Mouse (Mus musculus): Measurements from ENCODE around the gene Nlk.

Nlk gene

DNA sequence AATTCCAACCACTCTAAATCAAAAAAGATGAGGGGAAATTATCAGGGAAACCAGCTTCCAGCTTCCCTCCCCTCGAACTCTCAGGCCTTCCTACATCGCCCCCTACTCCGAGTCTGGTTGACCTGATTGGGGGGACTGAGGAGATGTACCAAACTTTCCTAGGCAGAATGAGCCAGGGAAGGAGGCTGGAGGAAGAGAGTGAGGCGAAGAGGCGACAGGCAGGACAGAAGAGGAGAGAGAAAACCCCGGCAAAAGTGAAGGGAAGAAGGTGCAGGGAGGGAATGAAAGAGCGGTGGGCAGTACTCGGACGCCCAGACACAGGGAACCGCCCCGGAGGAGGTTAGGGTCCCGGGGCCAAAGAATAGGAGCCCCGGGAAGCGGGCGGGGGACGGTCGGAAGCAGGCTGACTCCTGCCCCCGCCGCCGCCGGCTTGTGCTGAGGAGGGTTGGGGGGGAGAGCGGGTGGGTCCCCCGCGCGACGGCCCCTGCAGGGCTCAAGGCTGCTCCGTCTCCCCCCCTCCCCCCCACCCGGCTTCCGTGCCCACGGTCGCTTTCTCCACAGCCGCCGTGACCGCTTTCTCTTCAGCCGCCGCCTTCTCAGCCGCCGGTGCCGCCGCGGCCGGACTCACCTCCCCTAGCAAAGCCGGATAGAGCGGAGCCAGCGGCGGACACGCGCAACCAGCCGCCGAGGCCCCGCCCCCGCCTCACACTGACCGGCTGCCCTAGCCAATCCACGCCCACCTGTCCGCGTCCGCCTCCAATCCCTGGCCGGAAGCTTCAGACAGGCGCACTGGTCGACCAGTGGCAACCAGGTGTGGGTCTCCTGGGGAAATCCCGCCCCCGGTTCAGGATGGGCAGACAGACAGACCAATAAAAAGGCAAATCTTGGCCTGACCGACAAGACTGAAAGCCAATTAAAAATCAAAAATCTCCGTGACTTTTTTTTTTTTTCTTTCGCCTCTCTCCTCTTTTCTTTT is at the start of gene Nlk:
Gene Nlk (minus strand): TSS at position 597 of the 976 bp plus-strand sequence.
- WGBS, result under 1% methylated on average over 58 of the region's 65 CpGs

- WGBS, result 54% methylated on average over 7 of the region's 7 CpGs
Observed at GRCm38 (mm10) chr11:78746264-78746663, 49.1 kb upstream of the Nlk start.

DNA sequence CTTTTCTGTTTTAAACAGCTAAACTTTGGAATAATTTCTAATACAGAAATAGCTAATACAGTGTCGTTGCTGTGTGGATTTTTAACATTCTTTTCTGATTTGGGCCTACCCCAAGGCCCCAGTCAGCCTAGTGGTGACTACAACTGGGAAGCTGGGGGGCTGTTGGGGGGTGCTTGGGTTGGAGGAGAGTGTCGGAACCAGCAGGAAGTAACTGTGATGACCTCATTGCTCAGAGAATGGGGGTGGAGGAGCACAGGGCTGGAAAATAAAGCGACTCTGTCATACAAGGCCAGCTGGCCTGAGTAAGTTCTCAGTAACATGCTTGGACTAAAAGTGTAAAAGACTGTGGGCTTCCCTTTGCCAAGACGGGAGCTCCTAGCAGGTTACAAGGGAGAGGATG is 48.3 kb upstream of the Nlk start:
- WGBS, result 39% methylated on average over 4 of the region's 4 CpGs

DNA sequence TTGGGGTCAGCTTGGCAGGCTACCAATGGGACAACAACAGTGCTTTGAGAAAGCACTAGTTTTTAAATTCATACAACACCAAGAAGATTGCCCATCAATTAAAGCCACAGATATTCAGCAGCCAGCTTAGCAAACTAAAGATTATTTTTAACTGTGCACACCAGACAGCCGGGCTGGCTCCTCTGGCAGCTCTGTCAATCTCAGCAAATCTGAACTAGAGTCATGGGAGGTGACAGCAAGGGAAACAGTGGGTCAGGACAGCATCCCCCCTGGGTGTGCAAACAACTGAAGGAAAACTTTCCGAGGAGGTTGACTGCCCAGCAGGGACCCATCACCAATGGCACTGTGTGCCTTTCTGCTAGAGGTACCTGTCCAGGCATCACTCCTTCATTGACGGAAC is 45.3 kb upstream of the Nlk start:
- WGBS, result 65% methylated on average over 3 of the region's 3 CpGs

DNA sequence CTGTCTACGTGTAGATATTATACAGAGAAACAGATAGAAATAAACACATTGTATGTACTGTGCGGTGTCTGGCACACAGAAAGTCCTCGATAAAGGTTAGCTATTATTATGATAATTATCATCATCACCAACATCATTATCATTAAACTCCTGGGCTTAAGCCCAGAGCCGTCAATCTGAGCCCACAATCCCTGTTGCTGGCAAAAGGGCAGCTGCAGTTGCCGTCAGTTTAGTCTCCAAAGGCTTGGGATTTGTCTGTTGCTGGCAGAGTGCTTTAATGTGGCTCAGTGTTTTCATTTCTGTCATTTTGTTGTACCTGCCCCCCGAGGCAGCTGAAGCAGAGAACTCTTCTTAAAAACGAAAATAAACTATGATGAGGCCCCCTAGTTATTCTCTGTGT is 44.8 kb upstream of the Nlk start:
- 42% methylated on average over 7 of the region's 7 CpGs for WGBS

- 80% methylated on average over 3 of the region's 3 CpGs for WGBS
Observed at GRCm38 (mm10) chr11:78736877-78737408, 39.8 kb upstream of the Nlk start.

DNA sequence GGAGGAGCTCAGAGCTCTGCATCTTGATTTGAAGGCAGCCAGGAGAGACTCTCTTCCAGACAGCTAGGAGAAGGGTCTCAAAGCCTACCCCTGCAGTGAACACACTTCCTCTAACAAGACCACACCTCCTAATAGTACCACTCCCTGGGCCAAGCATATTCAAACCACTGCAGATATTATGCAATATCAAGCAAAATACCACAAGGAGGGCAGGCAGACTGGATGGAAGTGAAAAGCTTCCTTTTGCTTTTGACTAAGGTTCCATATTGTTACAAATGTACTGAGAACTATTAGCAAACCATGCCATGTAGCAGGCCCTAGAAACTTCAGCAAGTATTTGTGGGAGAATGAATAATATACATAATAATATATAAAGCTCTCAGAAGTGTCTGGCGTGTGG is 38.0 kb upstream of the Nlk start:
- 100% methylated on average over 1 of the region's 1 CpGs for WGBS

DNA sequence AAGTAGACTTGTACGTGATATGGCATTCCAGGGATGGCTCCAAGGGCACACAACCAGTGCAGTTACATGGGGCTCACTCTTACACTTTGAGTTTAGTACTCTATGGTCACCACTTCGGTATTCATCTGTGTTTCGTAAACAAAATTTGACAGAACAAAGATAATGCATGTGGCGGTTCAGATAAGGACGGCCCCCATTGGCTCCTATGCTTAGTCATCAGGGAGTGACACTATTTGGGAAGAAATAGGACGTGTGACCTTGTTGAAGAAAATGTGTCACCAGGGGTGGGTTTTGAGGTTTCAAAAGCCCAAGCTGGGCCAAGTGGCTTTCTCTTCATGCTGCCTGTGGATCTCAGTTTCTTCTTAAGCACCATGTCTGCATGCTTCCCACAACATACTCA is 35.4 kb upstream of the Nlk start:
- 92% methylated on average over 6 of the region's 6 CpGs for WGBS

- WGBS, result 24% methylated on average over 2 of the region's 2 CpGs
Observed at GRCm38 (mm10) chr11:78730902-78731301, 33.7 kb upstream of the Nlk start.

- 54% methylated on average over 4 of the region's 4 CpGs for WGBS
Observed at GRCm38 (mm10) chr11:78728041-78728440, 30.9 kb upstream of the Nlk start.

DNA sequence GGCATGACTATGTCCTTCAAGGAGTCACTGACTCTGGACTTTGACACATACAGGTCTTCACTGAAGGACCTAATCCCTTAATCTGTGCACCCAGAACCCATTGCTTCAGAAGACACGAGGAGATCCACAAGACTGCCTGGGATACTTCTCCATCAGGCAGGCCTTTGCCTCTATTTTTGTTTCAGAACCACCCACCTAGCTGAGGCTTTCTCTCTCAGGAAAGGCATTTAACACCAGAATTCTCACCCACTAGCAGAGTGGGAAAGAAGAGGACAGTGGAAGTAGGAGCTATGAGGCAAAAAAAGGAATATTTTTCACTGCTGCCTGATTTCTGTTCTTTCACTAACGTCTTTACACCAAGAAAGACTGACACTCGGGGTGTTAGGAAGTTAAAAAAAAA is 29.2 kb upstream of the Nlk start:
- 45% methylated on average over 3 of the region's 3 CpGs for WGBS

GRCm38 (mm10) chr11:78724792-78725191 is 27.6 kb upstream of the Nlk start:
- 89% methylated on average over 1 of the region's 1 CpGs for WGBS

GRCm38 (mm10) chr11:78721419-78721818 is 24.2 kb upstream of the Nlk start:
- 89% methylated on average over 2 of the region's 2 CpGs for WGBS

DNA sequence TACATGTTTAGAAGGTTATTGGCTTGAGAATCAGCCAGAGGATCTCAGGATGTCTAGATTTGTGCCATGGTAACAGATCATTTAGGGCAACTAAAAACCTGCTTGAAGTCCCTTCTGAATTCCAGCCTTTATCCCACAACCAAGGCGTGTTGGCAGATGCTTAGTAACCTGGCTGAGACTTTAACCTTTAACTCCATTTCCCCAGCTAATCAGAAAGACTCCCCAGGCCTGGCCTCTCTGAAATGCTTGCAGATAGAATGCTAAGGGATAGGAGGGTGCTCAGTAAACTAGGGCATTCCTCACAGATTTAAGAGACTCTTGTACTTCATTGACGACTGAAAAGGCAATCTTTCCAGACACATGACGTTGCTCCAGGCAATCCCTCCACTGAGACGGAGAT is 20.5 kb upstream of the Nlk start:
- WGBS, result 84% methylated on average over 4 of the region's 4 CpGs

DNA sequence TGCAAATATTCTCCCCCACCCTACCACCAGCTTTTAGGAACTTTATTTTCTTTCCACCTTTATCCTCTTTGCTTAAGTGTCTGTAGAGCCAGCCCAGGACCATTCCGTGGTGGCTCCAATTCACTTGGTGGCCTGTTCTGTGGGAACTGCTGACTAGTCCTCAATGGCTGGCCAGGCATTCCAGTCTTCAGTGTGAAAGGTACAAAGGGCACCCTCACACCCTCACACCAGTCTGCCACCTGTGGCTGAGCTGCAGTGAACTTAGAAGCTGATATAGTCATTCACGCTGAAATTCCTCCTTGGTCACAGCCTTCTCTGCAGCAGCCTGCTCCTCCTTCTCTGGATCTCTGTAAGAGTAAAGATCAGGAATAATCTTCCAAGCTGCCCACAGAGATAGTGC is 11.5 kb upstream of the Nlk start:
- 93% methylated on average over 2 of the region's 2 CpGs for WGBS

GRCm38 (mm10) chr11:78703085-78703484 is 5.9 kb upstream of the Nlk start:
- 52% methylated on average over 5 of the region's 5 CpGs for WGBS

DNA sequence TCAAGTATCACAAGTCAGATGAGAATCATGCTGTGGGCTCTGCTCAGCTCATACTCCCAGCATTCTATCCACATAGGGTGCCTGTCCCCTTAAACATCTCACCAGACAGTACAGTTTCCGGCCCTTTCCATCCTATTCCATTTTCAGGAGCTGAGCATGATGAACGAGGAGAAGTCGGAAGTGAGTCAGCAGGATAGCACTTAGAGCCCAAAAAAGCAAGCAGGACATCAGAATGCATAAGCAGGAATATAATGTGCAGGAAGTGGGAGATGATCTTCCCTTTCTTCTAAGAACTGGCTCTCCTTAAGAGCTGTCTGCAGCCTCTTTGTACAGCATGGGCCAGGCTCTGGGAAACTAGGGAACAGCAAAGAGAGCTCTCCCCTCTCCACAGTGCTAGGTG is 5.1 kb upstream of the Nlk start:
- WGBS, result 40% methylated on average over 3 of the region's 3 CpGs

- under 1% methylated on average over 12 of the region's 12 CpGs for WGBS
Observed at GRCm38 (mm10) chr11:78697753-78698171, 589 bp upstream of the Nlk start.

DNA sequence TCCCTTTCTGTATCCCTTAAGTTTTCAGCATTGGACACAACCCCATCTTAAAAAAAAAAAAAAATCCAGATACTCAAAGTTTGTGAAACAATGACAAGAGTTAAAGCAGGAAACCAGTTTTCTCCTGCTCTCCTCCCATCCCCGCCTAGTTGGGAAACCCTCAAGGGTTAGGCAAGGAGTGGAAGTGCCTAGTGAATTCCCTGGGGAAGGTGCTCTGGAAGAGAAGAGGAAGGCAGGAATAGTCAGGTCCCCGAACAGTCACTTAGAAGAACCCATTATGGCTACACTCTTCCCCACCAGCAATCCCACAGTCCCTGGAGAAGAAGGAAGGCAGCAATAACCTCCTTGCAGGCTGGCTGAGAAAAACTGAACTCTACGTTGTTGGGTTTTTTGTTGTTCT is 2.9 kb downstream of the Nlk start:
- 30% methylated on average over 3 of the region's 3 CpGs for WGBS

DNA sequence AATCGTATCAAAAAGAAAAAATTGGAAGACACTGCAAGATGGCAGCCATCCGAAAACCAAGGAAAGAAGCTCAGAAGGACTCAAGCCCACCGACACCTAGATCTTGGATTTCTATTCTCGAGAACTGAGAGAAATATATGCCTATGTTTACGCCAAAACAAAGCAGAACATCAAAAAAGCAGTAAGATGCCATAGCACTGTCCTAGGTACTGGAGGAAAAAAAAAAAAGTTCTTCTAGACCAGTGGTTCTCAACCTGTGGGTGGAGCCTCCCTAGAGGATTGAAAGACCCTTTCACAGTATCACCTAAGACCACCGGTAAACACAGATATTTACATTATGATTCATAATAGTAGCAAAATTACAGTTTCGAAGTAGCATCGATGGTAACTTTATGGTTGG is 3.9 kb downstream of the Nlk start:
- WGBS, result 90% methylated on average over 8 of the region's 8 CpGs

- 29% methylated on average over 2 of the region's 2 CpGs for WGBS
Observed at GRCm38 (mm10) chr11:78691201-78691600, 6.0 kb downstream of the Nlk start.

DNA sequence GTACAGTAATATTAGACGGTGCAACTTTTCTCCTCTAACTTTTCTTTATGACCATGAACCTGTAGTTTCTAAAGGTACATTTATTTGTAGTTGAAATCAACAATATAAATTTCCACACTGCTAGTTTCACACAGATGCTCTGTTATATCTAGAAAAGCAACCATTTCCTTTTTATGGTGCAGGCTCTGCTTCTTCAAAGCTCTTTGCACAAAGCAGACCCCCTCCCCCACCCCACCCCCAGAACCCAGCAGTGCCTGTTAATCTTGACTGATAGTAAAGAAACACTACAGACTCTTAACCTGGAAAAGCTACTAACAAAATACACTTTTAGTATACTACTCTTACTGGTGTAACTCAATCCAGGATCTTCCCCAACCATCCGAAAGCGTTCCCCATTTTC is 6.6 kb downstream of the Nlk start:
- 68% methylated on average over 3 of the region's 3 CpGs for WGBS

DNA sequence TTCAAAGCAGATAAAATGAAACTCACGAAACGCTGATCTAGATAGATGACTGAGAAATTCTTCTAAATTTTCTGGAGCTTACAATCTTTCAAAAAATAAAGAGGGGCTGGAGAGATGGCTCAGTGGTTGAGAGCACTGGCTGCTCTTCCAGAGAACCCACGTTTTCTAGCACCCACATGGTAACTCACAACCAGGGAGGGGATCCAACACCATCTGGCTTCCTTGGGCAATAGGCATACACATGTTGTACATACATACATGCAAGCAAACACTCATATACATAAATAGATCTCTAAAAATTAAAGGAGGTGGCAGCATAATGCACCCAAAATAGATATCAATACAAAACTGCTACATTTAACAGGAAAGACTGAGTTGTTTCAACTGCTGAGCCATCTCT is 16.1 kb downstream of the Nlk start:
- 42% methylated on average over 3 of the region's 3 CpGs for WGBS

Data from cerebral cortex, adult 2 months (tissue).